Mouse (Mus musculus): ENCODE results near the gene Prune1.

Prune1 gene

GRCm38 (mm10) chr3:95275161-95275560 lies 6.7 kb downstream of the Prune1 start:
- DNase-seq, result no peak

- no peak for DNase-seq
Observed at GRCm38 (mm10) chr3:95274453-95274852, 7.4 kb downstream of the Prune1 start.

- peak; percentile 89 for DNase-seq
Observed at GRCm38 (mm10) chr3:95273471-95273870, 8.4 kb downstream of the Prune1 start.

- no peak for DNase-seq
Observed at GRCm38 (mm10) chr3:95270766-95271364, 11.0 kb downstream of the Prune1 start.

GRCm38 (mm10) chr3:95269789-95270188 lies 12.1 kb downstream of the Prune1 start:
- no peak for DNase-seq

GRCm38 (mm10) chr3:95267855-95268254 lies 14.0 kb downstream of the Prune1 start:
- DNase-seq, result no peak

- DNase-seq, result no peak
Observed at GRCm38 (mm10) chr3:95266052-95266451, 15.8 kb downstream of the Prune1 start.

- no peak for DNase-seq
Observed at GRCm38 (mm10) chr3:95264724-95265123, 17.2 kb downstream of the Prune1 start.

GRCm38 (mm10) chr3:95263089-95263739 lies 18.7 kb downstream of the Prune1 start:
- no peak for DNase-seq

- DNase-seq, result no peak
Observed at GRCm38 (mm10) chr3:95261975-95262374, 19.9 kb downstream of the Prune1 start.

GRCm38 (mm10) chr3:95256931-95257330 lies 24.9 kb downstream of the Prune1 start:
- no peak for DNase-seq

- DNase-seq, result no peak
Observed at GRCm38 (mm10) chr3:95250783-95251424, 31.0 kb downstream of the Prune1 start, which contains the start of gene Bnipl. Gene Bnipl, minus strand, starts transcription at chr3:95251193.

- DNase-seq, result peak; percentile 83
Observed at GRCm38 (mm10) chr3:95250361-95250760, 31.5 kb downstream of the Prune1 start.

- no peak for DNase-seq
Observed at GRCm38 (mm10) chr3:95247660-95248336, 34.1 kb downstream of the Prune1 start.

GRCm38 (mm10) chr3:95246465-95247231 lies 35.2 kb downstream of the Prune1 start:
- peak; percentile 47 for DNase-seq

GRCm38 (mm10) chr3:95243086-95243485 lies 38.8 kb downstream of the Prune1 start:
- no peak for DNase-seq

- no peak for DNase-seq
Observed at GRCm38 (mm10) chr3:95241498-95241897, 40.4 kb downstream of the Prune1 start, which contains the start of gene Gm128. Gene Gm128, minus strand, starts transcription at chr3:95241598.

GRCm38 (mm10) chr3:95240900-95241299 lies 41.0 kb downstream of the Prune1 start:
- no peak for DNase-seq

GRCm38 (mm10) chr3:95239971-95240370 lies 41.9 kb downstream of the Prune1 start:
- DNase-seq, result no peak

GRCm38 (mm10) chr3:95239022-95239421 lies 42.9 kb downstream of the Prune1 start:
- no peak for DNase-seq

GRCm38 (mm10) chr3:95237541-95238099 lies 44.3 kb downstream of the Prune1 start:
- DNase-seq, result no peak

All from cerebellum, adult 8-10 months (tissue).